Mouse (Mus musculus) intestine, embryonic 14.5 days (tissue): Measurements from ENCODE around the gene Trpm1. TPM values are rescaled to one million over a fixed set of nuclear protein-coding genes. Genes with fewer than 3 reads are reported as not detected.

Experiments used
- ATAC-seq: fragments of 200-750 bp; cut with Nextera tagmentation; replicated peaks from 2 replicates; pipeline ENCODE4 v1.8.0; 2017; ENCODE audit warnings: low read depth, moderate number of reproducible peaks, moderate TSS enrichment, moderate library complexity; ENCODE audit not compliant: low FRiP score, low TSS enrichment
- DNase-seq: peaks from one replicate; pipeline ENCODE4 v3.0.0-alpha.2; 2018; ENCODE audit warnings: low spot score
- H3K27ac ChIP-seq: fragments of 300-500 bp; sonication (generic); 2 replicates; pipeline ENCODE4 v1.5.1; 2014; ENCODE audit warnings: low read depth, mild to moderate bottlenecking, control low read depth
- H3K27me3 ChIP-seq: fragments of 300-500 bp; sonication (generic); replicated peaks from 2 replicates; pipeline ENCODE4 v1.6.1; 2014; ENCODE audit warnings: low read length, control low read depth; ENCODE audit not compliant: control insufficient read depth, insufficient read depth
- H3K36me3 ChIP-seq: fragments of 300-500 bp; sonication (generic); 2 replicates; pipeline ENCODE4 v1.6.1; 2014; ENCODE audit warnings: low read length, control low read depth; ENCODE audit not compliant: control insufficient read depth, insufficient read depth
- H3K4me1 ChIP-seq: fragments of 300-500 bp; sonication (generic); replicated peaks from 2 replicates; pipeline ENCODE4 v1.6.1; 2014; ENCODE audit warnings: low read length, control low read depth, mixed read lengths; ENCODE audit not compliant: control insufficient read depth, insufficient read depth
- H3K4me2 ChIP-seq: fragments of 300-500 bp; sonication (generic); 2 replicates; pipeline ENCODE4 v1.6.1; 2014; ENCODE audit warnings: low read length
- H3K4me3 ChIP-seq: fragments of 300-500 bp; sonication (generic); 2 replicates; pipeline ENCODE4 v1.5.1; 2014; ENCODE audit warnings: low read depth, low read length, control low read depth, mixed read lengths
- H3K9ac ChIP-seq: fragments of 300-500 bp; sonication (generic); 2 replicates; pipeline ENCODE4 v1.6.1; 2014; ENCODE audit warnings: mild to moderate bottlenecking, low read length
- H3K9me3 ChIP-seq: fragments of 300-500 bp; sonication (generic); 2 replicates; pipeline ENCODE4 v1.6.1; 2016; ENCODE audit warnings: low read length, control low read depth; ENCODE audit not compliant: control insufficient read depth
- WGBS: fragments of 180-500 bp; shearing (Covaris S2); extraction: QIAGEN DNeasy Blood & Tissue Kit; methylation state at CpG from one replicate; pipeline ENCODE4 v1.1.7; 2014; 5-methylcytosine and 5-hydroxymethylcytosine counted together
- polyA plus RNA-seq: library from polyadenylated mRNA; unstranded; fragments of >200 nt; fragmentation: Nextera tagmentation; extraction: Ambion mirVana; gene quantifications from 2 replicates; pipeline ENCODE4 v1.2.1, GENCODE M21; 2014

The Trpm1 gene
- polyA plus RNA-seq, 1 experiment from 2014 or later: not detected

- H3K9me3 ChIP-seq: no peaks in the 10 kb centered on the region
- 76% methylated on average over 4 of the region's 4 CpGs for WGBS
- no peak overlapping the region for H3K4me3 ChIP-seq
- no peak overlapping the region for H3K27ac ChIP-seq
- H3K4me2 ChIP-seq: no peak overlapping the region
- DNase-seq (no peak), ATAC-seq (no peak)
- H3K36me3 ChIP-seq: no peaks in the 10 kb centered on the region
- no peaks in the 10 kb centered on the region for H3K4me1 ChIP-seq
- no peak overlapping the region for H3K9ac ChIP-seq
- H3K27me3 ChIP-seq: no peaks in the 10 kb centered on the region
Measured at GRCm38 (mm10) chr7:64275518-64275917, 121.9 kb downstream of the Trpm1 start.

DNA sequence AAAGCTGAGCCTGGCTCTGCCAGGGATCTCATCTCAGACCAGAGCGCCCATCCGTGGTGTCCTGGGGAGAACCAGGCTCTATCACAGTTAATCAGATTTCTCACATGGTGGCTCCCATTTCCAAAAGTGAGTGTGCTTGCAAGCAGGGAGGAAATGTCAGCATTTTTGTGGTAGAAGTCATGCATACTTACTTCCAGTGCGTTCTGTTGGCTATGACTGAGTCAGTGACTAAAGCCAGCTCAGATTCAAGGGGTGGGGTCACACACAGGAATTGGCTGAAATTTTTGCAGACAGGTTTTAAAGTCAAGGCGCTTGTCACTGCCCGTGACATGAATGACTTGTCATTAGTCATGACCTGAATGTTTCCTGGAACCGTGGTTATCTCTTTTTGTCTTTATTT, 123.3 kb downstream of the Trpm1 start:
- H3K27ac ChIP-seq: no peak overlapping the region
- H3K36me3 ChIP-seq: no peaks in the 10 kb centered on the region
- H3K4me2 ChIP-seq: no peak overlapping the region
- no peak overlapping the region for H3K4me3 ChIP-seq
- ATAC-seq (no peak), DNase-seq (no peak)
- H3K9me3 ChIP-seq: no peaks in the 10 kb centered on the region
- no peaks in the 10 kb centered on the region for H3K27me3 ChIP-seq
- WGBS: 51% methylated on average over 6 of the region's 6 CpGs
- H3K9ac ChIP-seq: no peak overlapping the region
- H3K4me1 ChIP-seq: no peaks in the 10 kb centered on the region

- WGBS: 88% methylated on average over 1 of the region's 1 CpGs
Measured at GRCm38 (mm10) chr7:64278526-64278925, 124.9 kb downstream of the Trpm1 start.

GRCm38 (mm10) chr7:64279548-64279947, 125.9 kb downstream of the Trpm1 start:
- no peak overlapping the region for H3K4me2 ChIP-seq
- no peak overlapping the region for H3K4me3 ChIP-seq
- no peak overlapping the region for H3K27ac ChIP-seq
- no peaks in the 10 kb centered on the region for H3K27me3 ChIP-seq
- 77% methylated on average over 3 of the region's 3 CpGs for WGBS
- no peak for ATAC-seq
- H3K4me1 ChIP-seq: no peaks in the 10 kb centered on the region
- no peaks in the 10 kb centered on the region for H3K36me3 ChIP-seq
- DNase-seq: no peak
- H3K9me3 ChIP-seq: no peaks in the 10 kb centered on the region
- no peak overlapping the region for H3K9ac ChIP-seq

More at GRCm38 (mm10) chr7:64278526-64278925, 124.9 kb downstream of the Trpm1 start:
- no peak overlapping the region for H3K27ac ChIP-seq
- H3K4me3 ChIP-seq: no peak overlapping the region
- H3K9me3 ChIP-seq: no peaks in the 10 kb centered on the region
- H3K27me3 ChIP-seq: no peaks in the 10 kb centered on the region
- H3K4me1 ChIP-seq: no peaks in the 10 kb centered on the region
- ATAC-seq (no peak), DNase-seq (no peak)
- no peak overlapping the region for H3K4me2 ChIP-seq
- no peak overlapping the region for H3K9ac ChIP-seq
- H3K36me3 ChIP-seq: no peaks in the 10 kb centered on the region

DNA sequence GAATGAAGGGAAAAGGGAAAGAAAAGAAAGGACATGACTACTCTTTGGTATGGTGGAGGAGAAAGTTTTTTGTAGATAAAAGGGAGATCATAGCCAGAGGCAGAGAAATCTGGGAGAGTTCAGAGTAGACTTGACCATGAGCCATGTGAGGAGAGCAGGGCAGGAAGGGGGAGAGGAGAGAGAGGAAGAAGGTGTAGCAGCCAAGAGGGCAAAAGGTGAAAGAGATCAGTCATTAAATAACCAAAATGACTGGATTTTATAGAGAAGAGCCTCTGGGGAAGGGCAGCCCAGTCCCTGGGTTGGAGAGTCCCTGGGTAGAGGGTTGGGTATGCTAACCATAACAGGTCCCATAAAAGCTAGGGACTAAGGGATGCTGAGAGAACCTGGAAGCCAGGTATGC, 132.9 kb downstream of the Trpm1 start:
- no peak for ATAC-seq
- H3K27me3 ChIP-seq: no peaks in the 10 kb centered on the region

DNA sequence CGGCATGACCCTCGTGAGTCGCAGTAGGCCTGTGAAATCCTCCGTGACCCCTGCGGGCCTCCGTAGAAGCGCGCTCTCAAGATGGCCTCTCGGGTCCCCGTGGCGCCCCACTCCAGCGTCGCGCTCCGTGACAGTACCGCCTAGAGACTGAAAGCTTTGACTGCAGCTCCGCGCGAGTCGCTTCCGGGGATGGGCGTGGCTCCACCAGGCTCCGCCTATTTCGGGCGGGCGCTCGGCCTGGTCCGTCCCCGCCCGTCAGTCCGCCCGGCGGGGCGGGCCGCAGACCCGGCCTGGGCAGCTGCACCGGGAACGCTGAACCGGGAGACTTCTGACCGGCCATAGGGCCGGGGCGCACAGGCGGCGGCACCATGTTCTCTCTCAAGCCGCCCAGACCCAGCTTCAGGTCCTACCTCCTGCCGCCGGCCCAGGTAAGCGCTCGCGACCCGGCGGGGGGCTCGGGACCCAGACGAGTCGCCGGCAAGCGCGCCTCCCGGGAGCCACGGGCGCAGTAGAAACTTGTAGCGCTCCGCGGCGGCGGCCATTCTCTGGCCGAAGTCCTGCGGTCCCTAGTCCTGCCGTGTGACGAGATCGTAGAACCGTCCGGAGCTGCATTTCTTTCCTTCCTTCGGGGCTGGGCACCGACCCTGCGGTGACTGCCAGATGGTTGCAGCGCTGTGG, 133.9 kb downstream of the Trpm1 start, which contains the start of gene Mtmr10:
Gene Mtmr10 (plus strand): TSS at position 240 of the 678 bp plus-strand sequence.
- Histone ChIP-seq H3K9me3 (no peaks in the 10 kb centered on the region), H3K36me3 (no peaks in the 10 kb centered on the region), H3K27ac (peak within 1 kb of the TSS; percentile 70), H3K9ac (peak within 1 kb of the TSS; percentile 77), H3K4me1 (no peaks in the 10 kb centered on the region; the same call in 1 of the 2 replicates), H3K27me3 (no peaks in the 10 kb centered on the region), H3K4me3 (peak within 1 kb of the TSS; percentile 84), H3K4me2 (peak within 1 kb of the TSS; percentile 64)
- under 1% methylated on average over 76 of the region's 77 CpGs for WGBS
- ATAC-seq (peak; percentile 99), DNase-seq (peak; percentile 98)

More for the DNA sequence above, 132.9 kb downstream of the Trpm1 start:
- H3K4me3 ChIP-seq: peak overlapping the region; percentile 84; the same call in 1 of the 2 replicates
- H3K9ac ChIP-seq: no peak overlapping the region
- H3K4me2 ChIP-seq: peak overlapping the region; percentile 64
- no peaks in the 10 kb centered on the region for H3K9me3 ChIP-seq
- H3K4me1 ChIP-seq: no peaks in the 10 kb centered on the region; the same call in 1 of the 2 replicates
- no peak for DNase-seq
- H3K27ac ChIP-seq: no peak overlapping the region
- H3K36me3 ChIP-seq: no peaks in the 10 kb centered on the region

- Histone ChIP-seq H3K9ac (no peak overlapping the region), H3K4me1 (no peaks in the 10 kb centered on the region; the same call in 1 of the 2 replicates), H3K27ac (no peak overlapping the region), H3K27me3 (no peaks in the 10 kb centered on the region), H3K36me3 (no peaks in the 10 kb centered on the region), H3K4me2 (no peak overlapping the region), H3K9me3 (no peaks in the 10 kb centered on the region), H3K4me3 (no peak overlapping the region)
- WGBS: 91% methylated on average over 7 of the region's 7 CpGs
- ATAC-seq (no peak), DNase-seq (no peak)
Measured at GRCm38 (mm10) chr7:64289416-64289815, 135.8 kb downstream of the Trpm1 start.

DNA sequence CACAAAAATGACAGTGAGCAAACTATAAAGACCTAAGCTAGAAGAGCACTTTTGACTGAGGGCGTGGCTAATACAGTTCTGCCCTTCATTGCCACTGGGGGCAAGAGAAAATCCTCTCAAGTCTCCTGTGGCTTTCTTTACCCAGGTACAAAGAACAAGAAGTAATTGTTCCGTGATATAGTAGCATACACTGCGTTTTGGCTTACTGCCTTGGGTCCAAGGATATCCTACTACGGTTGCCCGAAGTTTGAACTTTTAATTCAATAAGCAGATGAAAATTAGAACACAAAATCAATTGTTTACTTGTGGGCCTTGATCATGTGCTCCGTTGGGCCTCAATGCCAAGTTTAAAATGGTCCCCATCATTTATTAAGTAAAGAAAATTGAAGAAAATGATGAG, 136.8 kb downstream of the Trpm1 start:
- Histone ChIP-seq H3K27me3 (no peaks in the 10 kb centered on the region), H3K4me3 (no peak overlapping the region), H3K4me1 (no peaks in the 10 kb centered on the region; the same call in 1 of the 2 replicates), H3K4me2 (no peak overlapping the region), H3K9ac (no peak overlapping the region), H3K27ac (no peak overlapping the region), H3K36me3 (no peaks in the 10 kb centered on the region), H3K9me3 (no peaks in the 10 kb centered on the region)
- ATAC-seq (no peak), DNase-seq (no peak)
- 78% methylated on average over 6 of the region's 6 CpGs for WGBS

- no peaks in the 10 kb centered on the region; the same call in 1 of the 2 replicates for H3K4me1 ChIP-seq
- H3K36me3 ChIP-seq: no peaks in the 10 kb centered on the region
- no peak overlapping the region for H3K27ac ChIP-seq
- no peaks in the 10 kb centered on the region for H3K27me3 ChIP-seq
- ATAC-seq (no peak), DNase-seq (no peak)
- 94% methylated on average over 10 of the region's 10 CpGs for WGBS
- no peak overlapping the region for H3K4me2 ChIP-seq
- no peaks in the 10 kb centered on the region for H3K9me3 ChIP-seq
- no peak overlapping the region for H3K9ac ChIP-seq
- H3K4me3 ChIP-seq: no peak overlapping the region
Measured at GRCm38 (mm10) chr7:64291722-64292121, 138.1 kb downstream of the Trpm1 start.
